Mouse (Mus musculus) cerebellum, adult 2 months (tissue): ENCODE results near the gene Med14.

ENCODE experiments used
- CTCF ChIP-seq: fragments of 200-500 bp; IDR thresholded peaks from 2 replicates; pipeline ENCODE4 v1.5.1; 2011; ENCODE audit warnings: low read depth, mild to moderate bottlenecking, control low read depth, low read length, moderate library complexity, borderline replicate concordance; ENCODE audit not compliant: insufficient read depth
- POLR2A ChIP-seq: fragments of 200-500 bp; IDR thresholded peaks from 2 replicates; pipeline ENCODE4 v1.6.1; 2011; ENCODE audit warnings: low read length, control low read depth, borderline replicate concordance; ENCODE audit not compliant: insufficient read depth

DNA sequence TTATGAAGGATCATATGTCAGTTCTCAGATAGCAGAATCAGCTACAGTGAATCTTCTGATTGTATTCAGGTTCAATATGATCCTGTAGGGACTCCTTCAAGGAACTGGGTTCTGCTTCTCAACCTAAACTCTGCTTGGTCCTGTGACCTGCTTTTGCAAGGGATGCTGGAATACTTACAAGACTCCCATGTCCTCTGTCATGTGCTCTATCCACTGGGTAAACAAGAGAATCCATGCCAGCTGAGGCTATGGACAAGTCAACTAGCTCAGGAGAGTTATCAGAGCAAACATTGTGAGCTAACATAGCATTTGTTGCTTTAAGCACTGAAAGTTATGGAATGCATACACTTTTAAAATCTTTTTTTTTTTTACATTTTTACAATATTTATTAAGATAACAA is 75.8 kb downstream of the Med14 start:
- TF ChIP-seq POLR2A (no peak), CTCF (no peak)
